Mouse (Mus musculus) midbrain, embryonic 13.5 days (tissue): ENCODE measurements around the gene Vps29. TPM values are rescaled to one million over a fixed set of nuclear protein-coding genes. Genes with fewer than 3 reads are reported as not detected.

Source experiments
- ATAC-seq: fragments of 200-750 bp; cut with Nextera tagmentation; 2 replicates; pipeline ENCODE4 v1.8.0; 2017; ENCODE audit warnings: mild to moderate bottlenecking, moderate TSS enrichment, moderate library complexity
- H3K27ac ChIP-seq: fragments of 300-500 bp; sonication (generic); 2 replicates; pipeline ENCODE4 v1.5.1; 2015; ENCODE audit warnings: inconsistent platforms, mild to moderate bottlenecking, moderate library complexity
- H3K27me3 ChIP-seq: fragments of 300-500 bp; sonication (generic); 2 replicates; pipeline ENCODE4 v1.6.1; 2015; ENCODE audit warnings: mild to moderate bottlenecking, inconsistent platforms
- H3K36me3 ChIP-seq: fragments of 300-500 bp; sonication (generic); 2 replicates; pipeline ENCODE4 v1.6.1; 2015; ENCODE audit warnings: mild to moderate bottlenecking, inconsistent platforms
- H3K4me1 ChIP-seq: fragments of 300-500 bp; sonication (generic); replicated peaks from 2 replicates; pipeline ENCODE4 v1.6.1; 2015; ENCODE audit warnings: inconsistent platforms
- H3K4me2 ChIP-seq: fragments of 300-500 bp; sonication (generic); replicated peaks from 2 replicates; pipeline ENCODE4 v1.6.1; 2015; ENCODE audit warnings: moderate library complexity, mild to moderate bottlenecking, inconsistent platforms
- H3K4me3 ChIP-seq: fragments of 300-500 bp; sonication (generic); replicated peaks from 2 replicates; pipeline ENCODE4 v1.5.1; 2015; ENCODE audit warnings: mild to moderate bottlenecking, inconsistent platforms
- H3K9ac ChIP-seq: fragments of 300-500 bp; sonication (generic); replicated peaks from 2 replicates; pipeline ENCODE4 v1.6.1; 2015; ENCODE audit warnings: mild to moderate bottlenecking, inconsistent platforms
- H3K9me3 ChIP-seq: fragments of 300-500 bp; sonication (generic); 2 replicates; pipeline ENCODE4 v1.6.1; 2016; ENCODE audit warnings: mild to moderate bottlenecking, inconsistent platforms
- whole genome bisulfite sequencing: fragments of 180-500 bp; shearing (Covaris S2); methylation state at CpG from one replicate; pipeline ENCODE4 v1.1.7; 2015; 5-methylcytosine and 5-hydroxymethylcytosine counted together
- polyA plus RNA-seq: library from polyadenylated mRNA; unstranded; fragments of >200 nt; fragmentation: Nextera tagmentation; extraction: Ambion mirVana; gene quantifications from 2 replicates; pipeline ENCODE4 v1.2.1, GENCODE M21; 2015

Gene Vps29
- polyA plus RNA-seq, 1 experiment from 2014 or later, result 269 TPM

DNA sequence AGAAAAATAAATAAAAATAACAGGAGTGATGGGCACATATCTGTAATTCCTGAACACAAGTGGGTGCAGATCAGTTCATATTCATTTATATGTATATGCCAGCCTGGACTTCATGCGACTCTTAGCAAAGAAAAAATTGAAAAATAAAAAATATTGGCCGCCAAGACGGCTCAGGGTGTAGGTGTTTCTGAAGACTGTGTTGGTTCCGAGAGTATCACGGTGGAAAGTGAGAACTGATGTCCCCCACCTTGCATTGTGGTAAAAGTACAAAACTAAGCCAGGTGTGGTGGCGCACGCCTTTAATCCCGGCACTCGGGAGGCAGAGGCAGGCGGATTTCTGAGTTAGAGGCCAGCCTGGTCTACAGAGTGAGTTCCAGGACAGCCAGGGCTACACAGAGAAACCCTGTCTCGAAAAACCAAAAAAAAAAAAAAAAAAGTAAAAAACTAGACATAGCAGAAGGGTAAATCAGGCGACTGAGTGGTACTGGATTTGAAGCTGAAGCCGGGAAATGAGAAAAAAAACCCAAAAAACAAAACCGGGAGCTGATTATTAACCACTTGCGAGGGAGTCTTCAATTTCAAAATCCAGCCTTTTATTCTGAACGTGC, 37.1 kb downstream of the Vps29 start:
- Histone ChIP-seq H3K4me2 (peak overlapping the region; percentile 25; the same call in 1 of the 2 replicates), H3K9ac (no peak overlapping the region), H3K27me3 (no peaks in the 10 kb centered on the region), H3K36me3 (0 out of 2 replicates have a peak, but pooled peaks cover 3% of the 10 kb centered on the region), H3K4me1 (peaks cover 14% of the 10 kb centered on the region), H3K9me3 (no peaks in the 10 kb centered on the region), H3K4me3 (peak overlapping the region; percentile 82), H3K27ac (0 out of 2 replicates have a peak overlapping the region, but pooled peaks have one; percentile 4)
- ATAC-seq, result peak; percentile 61
- WGBS, result 53% methylated on average over 16 of the region's 16 CpGs

DNA sequence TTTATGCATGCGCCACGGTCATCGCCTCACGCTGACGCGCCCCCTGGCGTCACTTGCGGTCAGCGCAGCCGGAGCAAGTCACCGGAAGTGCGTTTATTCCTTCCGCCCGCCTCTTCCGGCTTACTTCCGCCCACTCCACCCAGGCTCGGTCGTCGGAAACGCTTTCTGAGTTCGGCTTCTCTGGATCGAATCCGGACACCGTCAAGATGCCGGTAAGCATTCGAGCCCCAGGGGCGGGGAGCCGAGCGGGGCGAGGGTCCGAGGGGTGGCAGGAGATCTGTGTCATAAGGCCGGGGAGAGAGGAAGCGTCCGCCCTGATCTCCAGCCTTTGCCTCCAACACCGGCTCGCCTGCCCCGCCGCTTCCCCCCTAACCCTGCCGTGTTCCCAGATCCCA, 37.6 kb downstream of the Vps29 start, which contains the start of gene Arpc3:
Gene Arpc3, plus strand, starts transcription at position 93 of the 395 bp plus-strand sequence.
- peak within 1 kb of the TSS; percentile 40; the same call in 1 of the 2 replicates for H3K27ac ChIP-seq
- WGBS, result under 1% methylated on average over 39 of the region's 39 CpGs
- ATAC-seq, result peak; percentile 91

DNA sequence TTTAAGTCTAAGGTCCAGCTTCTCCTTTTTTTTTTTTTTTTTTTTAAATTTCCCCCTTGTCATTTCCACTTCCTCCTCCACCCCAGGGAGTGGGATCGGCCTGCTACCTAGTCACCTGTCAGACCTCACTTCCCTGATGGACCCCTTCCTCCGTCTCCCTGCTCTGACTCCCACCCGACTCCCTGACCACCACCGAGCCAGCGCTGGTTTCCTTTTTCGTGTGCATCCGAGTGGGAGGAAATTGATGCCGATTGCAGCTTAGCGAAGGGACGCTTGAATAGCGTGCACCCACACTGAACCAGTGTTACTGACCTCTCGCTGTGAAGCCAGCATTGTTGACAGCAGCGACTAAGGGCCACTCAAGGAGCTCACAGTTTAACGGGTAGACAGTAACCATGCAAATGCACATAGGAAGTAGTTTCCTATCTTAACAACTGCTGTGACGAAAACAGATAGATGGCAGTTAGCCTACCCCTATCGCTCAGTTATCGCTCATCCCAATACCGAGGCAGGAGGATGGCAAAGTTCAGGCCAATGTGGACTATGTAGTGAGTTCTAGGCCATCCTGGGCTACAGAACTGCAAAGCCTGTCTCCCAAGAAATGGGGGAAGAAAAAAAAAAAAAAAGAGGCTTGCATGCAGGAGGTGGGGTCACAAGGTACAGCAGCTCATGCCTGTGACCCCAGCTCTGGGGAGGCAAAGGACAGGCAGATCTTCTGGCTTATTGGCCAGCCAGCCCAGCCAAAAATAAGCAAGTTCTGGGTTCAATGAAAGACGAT, 38.2 kb downstream of the Vps29 start:
- H3K4me1 ChIP-seq, result peaks cover 14% of the 10 kb centered on the region
- 17% methylated on average over 19 of the region's 19 CpGs for WGBS
- peak; percentile 53 for ATAC-seq
- H3K4me3 ChIP-seq, result peak overlapping the region; percentile 82
- peak overlapping the region; percentile 86 for H3K9ac ChIP-seq
- peak overlapping the region; percentile 70 for H3K4me2 ChIP-seq
- H3K27me3 ChIP-seq, result no peaks in the 10 kb centered on the region
- H3K9me3 ChIP-seq, result no peaks in the 10 kb centered on the region
- H3K27ac ChIP-seq, result peak overlapping the region; percentile 40; the same call in 1 of the 2 replicates
- H3K36me3 ChIP-seq, result peaks cover 14% of the 10 kb centered on the region

More for the DNA sequence above, 37.6 kb downstream of the Vps29 start, which contains the start of gene Arpc3:
- H3K9ac ChIP-seq, result peak within 1 kb of the TSS; percentile 86
- peaks cover 14% of the 10 kb centered on the region for H3K4me1 ChIP-seq
- H3K9me3 ChIP-seq, result no peaks in the 10 kb centered on the region
- peaks cover 8% of the 10 kb centered on the region for H3K36me3 ChIP-seq
- no peaks in the 10 kb centered on the region for H3K27me3 ChIP-seq
- H3K4me2 ChIP-seq, result peak within 1 kb of the TSS; percentile 70
- H3K4me3 ChIP-seq, result peak within 1 kb of the TSS; percentile 82

DNA sequence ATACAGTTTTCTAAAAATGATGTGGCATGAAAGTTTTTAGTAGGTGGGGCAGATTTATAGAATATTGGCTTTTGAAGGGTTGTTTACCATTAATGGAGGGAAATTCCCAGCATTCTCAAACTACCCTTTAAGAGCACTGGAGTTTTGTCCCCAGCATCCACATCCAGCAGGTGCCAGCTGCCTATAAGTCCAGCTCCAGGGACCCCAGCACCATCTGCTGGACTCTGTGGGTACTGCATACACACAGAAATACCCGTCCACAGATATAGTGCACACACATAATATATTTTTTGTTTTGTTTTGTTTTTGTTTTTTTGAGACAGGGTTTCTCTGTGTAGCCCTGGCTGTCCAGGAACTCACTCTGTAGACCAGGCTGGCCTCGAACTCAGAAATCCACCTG, 39.7 kb downstream of the Vps29 start:
- H3K36me3 ChIP-seq, result peaks cover 24% of the 10 kb centered on the region
- peaks cover 14% of the 10 kb centered on the region for H3K4me1 ChIP-seq
- no peaks in the 10 kb centered on the region for H3K9me3 ChIP-seq
- no peak overlapping the region for H3K4me2 ChIP-seq
- H3K27me3 ChIP-seq, result no peaks in the 10 kb centered on the region
- 45% methylated on average over 2 of the region's 2 CpGs for WGBS
- H3K27ac ChIP-seq, result no peak overlapping the region
- H3K9ac ChIP-seq, result no peak overlapping the region
- ATAC-seq, result no peak
- no peak overlapping the region for H3K4me3 ChIP-seq

DNA sequence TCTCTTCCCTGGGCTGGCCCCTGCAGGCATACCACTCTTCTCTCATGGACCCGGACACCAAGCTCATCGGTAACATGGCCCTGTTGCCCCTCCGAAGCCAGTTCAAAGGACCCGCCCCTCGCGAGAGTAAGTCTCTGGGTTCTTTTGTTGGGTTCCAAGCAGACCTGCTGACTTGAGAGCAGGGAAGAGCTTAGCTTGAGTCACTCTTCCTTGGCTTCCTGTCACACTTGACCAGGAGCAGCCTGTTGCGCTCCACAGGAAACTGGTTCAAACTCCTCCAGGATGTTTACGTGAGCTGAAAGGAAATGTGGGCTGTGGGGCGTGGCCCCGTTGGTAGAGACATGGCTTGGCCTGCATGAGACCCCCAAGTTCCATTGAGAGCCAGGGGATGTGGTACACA, 42.6 kb downstream of the Vps29 start:
- WGBS, result 92% methylated on average over 10 of the region's 10 CpGs
- no peak overlapping the region for H3K9ac ChIP-seq

DNA sequence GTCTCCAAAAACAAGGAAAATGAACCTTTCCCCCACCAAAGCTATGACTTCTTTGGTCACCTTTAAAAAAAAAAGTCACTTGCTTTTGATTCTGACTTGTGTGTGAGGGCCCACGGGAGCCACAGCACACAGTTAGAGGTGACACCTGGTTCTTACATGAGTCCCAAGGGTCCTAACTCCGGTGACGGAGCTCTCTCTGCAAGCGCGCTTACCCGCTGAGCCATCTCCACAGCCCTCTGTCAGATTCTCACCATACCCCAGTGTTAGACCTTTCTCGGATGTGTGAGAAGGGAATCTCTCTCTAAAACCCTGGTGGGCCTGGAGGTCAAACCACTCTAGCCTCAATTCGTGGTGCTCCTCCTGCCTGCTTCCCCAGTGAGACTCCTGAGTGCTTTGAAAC, 43.3 kb downstream of the Vps29 start:
- no peak overlapping the region for H3K27ac ChIP-seq
- peaks cover 16% of the 10 kb centered on the region for H3K4me1 ChIP-seq
- no peaks in the 10 kb centered on the region for H3K27me3 ChIP-seq
- no peak overlapping the region for H3K4me2 ChIP-seq
- 94% methylated on average over 8 of the region's 8 CpGs for WGBS
- H3K4me3 ChIP-seq, result no peak overlapping the region
- peaks cover 52% of the 10 kb centered on the region for H3K36me3 ChIP-seq
- no peaks in the 10 kb centered on the region for H3K9me3 ChIP-seq
- H3K9ac ChIP-seq, result no peak overlapping the region
- ATAC-seq, result no peak

More for the DNA sequence above, 42.6 kb downstream of the Vps29 start:
- H3K4me3 ChIP-seq, result no peak overlapping the region
- no peaks in the 10 kb centered on the region for H3K27me3 ChIP-seq
- H3K27ac ChIP-seq, result no peak overlapping the region
- no peaks in the 10 kb centered on the region for H3K9me3 ChIP-seq
- no peak for ATAC-seq
- H3K36me3 ChIP-seq, result peaks cover 45% of the 10 kb centered on the region
- H3K4me1 ChIP-seq, result peaks cover 18% of the 10 kb centered on the region
- no peak overlapping the region for H3K4me2 ChIP-seq

DNA sequence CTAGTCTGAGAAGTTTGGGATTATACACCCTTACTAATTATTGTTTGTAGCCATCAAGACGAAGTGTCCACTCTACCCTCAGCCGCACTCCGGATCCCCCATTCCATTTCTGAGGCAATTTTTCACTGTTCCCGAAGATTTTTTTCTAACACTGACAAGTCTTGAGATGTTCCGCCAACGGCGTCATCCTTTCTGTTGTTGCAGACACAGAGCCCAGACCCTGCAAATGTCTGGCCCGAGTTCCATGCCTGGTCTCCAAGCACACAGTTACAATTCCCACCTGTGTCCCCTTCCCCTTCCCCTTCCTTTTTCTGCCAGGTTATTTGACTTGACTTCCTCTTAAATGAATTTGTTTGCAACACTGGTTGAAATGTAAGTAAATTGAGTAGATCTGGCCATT, 45.7 kb downstream of the Vps29 start:
- Histone ChIP-seq H3K36me3 (peaks cover 72% of the 10 kb centered on the region), H3K9me3 (no peaks in the 10 kb centered on the region), H3K4me2 (no peak overlapping the region), H3K9ac (no peak overlapping the region), H3K27me3 (no peaks in the 10 kb centered on the region), H3K4me1 (0 out of 2 replicates have a peak, but pooled peaks cover 4% of the 10 kb centered on the region), H3K4me3 (no peak overlapping the region), H3K27ac (no peak overlapping the region)
- 95% methylated on average over 8 of the region's 8 CpGs for WGBS
- no peak for ATAC-seq

DNA sequence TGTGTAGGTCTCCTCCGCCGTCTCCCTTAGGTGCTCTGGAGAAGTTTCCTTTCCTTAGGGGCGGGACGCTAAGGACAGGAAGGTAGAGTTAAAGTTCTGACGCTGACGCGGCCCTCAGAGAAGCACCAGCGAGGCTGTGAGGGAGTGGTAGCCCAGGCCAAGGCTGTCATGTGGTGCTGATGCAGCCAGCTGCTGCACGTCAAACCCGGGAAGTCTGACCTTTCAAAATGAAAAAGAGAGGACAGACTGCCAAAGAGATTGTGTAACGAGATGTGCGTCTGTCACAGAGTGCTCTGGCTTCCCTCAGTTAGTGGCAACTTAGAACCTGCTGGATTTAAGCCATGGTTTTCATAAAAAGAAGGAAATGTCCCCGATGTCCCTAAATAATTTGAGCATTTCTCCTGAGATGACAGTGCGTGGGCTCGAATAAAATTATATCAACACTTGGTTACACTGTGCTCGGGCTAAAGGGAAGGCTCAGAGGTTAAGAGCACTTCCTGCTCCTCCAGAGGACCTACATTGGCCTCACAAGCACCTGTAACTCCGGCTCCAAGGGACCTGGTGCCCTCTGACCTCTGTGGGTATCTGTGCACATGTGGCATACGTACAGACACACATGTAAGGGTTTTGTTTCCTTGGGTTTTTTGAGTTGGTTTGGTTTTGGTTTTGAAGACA, 46.6 kb downstream of the Vps29 start:
- H3K36me3 ChIP-seq, result peaks cover 81% of the 10 kb centered on the region
- no peaks in the 10 kb centered on the region for H3K9me3 ChIP-seq
- ATAC-seq, result no peak
- no peak overlapping the region for H3K4me3 ChIP-seq
- no peaks in the 10 kb centered on the region for H3K27me3 ChIP-seq
- WGBS, result 86% methylated on average over 18 of the region's 18 CpGs
- H3K4me1 ChIP-seq, result 0 out of 2 replicates have a peak, but pooled peaks cover 4% of the 10 kb centered on the region
- H3K27ac ChIP-seq, result no peak overlapping the region
- no peak overlapping the region for H3K4me2 ChIP-seq
- no peak overlapping the region for H3K9ac ChIP-seq

DNA sequence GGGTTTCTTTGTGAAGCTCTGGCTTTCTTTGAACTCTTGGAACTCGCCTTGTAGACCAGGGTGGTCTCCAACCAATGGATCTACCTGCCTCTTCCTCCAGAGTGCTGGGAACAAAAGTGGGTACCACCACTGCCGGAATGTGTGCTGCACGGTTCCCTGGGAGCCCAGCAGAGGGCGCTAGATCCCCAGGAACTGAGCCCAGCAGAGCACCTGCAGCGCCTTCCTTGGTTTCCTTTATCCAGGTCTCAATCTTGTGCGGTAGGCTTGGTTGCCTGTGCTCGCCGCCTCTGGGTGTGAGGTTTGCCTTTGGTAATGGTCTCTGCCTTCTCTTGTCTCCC, 47.1 kb downstream of the Vps29 start:
- H3K4me3 ChIP-seq, result no peak overlapping the region
- H3K4me1 ChIP-seq, result 0 out of 2 replicates have a peak, but pooled peaks cover 4% of the 10 kb centered on the region
- 0 out of 2 replicates have a peak, but pooled peaks have one; percentile 14 for ATAC-seq
- H3K9me3 ChIP-seq, result no peaks in the 10 kb centered on the region
- no peaks in the 10 kb centered on the region for H3K27me3 ChIP-seq
- no peak overlapping the region for H3K9ac ChIP-seq
- 14% methylated on average over 8 of the region's 8 CpGs for WGBS
- no peak overlapping the region for H3K27ac ChIP-seq
- no peak overlapping the region for H3K4me2 ChIP-seq
- peaks cover 86% of the 10 kb centered on the region for H3K36me3 ChIP-seq

DNA sequence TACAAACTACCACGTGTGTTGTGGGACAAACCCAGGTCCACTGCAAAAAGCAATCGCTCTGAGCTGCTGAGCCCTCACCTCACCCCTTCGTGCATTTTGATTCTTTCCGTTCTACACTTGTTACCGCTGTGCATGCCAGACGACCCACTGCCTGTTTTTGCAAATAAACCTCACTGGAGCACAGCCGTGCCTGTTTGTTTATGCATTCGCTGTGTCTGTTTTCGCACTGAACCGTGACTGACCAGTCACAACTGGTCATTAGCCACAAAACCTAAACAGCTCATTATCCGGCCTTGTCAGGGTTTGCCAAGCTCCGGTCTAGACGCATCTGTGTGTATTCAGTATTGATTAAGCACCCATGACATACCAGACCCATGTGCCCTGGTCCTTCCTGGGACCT, 48.0 kb downstream of the Vps29 start:
- Histone ChIP-seq H3K4me3 (no peak overlapping the region), H3K9me3 (0 out of 2 replicates have a peak, but pooled peaks cover 3% of the 10 kb centered on the region), H3K4me2 (no peak overlapping the region), H3K4me1 (0 out of 2 replicates have a peak, but pooled peaks cover 4% of the 10 kb centered on the region), H3K27ac (no peak overlapping the region), H3K9ac (no peak overlapping the region), H3K27me3 (no peaks in the 10 kb centered on the region), H3K36me3 (peaks cover 87% of the 10 kb centered on the region)
- ATAC-seq, result no peak
- 84% methylated on average over 13 of the region's 13 CpGs for WGBS

DNA sequence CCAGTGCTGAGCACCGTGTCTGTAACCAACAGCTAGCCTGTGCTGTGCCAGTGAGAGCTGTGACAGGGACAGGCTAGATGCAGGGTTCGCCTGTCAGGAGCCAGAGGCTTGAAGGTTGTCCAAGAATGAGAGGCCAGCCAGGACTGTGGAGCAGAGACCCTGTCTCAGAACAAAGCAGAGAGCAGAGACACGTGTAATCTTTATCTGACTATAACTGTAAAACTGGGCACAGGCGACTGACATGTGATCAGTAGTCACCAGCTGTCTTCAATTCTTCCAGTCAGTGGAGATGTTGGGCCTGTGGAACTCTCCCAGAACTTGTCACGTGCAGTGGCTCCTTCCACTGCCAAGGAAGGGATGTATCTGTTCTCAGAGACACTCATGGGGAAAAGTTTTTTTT, 48.6 kb downstream of the Vps29 start:
- Histone ChIP-seq H3K27ac (no peak overlapping the region), H3K4me1 (0 out of 2 replicates have a peak, but pooled peaks cover 4% of the 10 kb centered on the region), H3K4me2 (no peak overlapping the region), H3K36me3 (peaks cover 83% of the 10 kb centered on the region), H3K9ac (no peak overlapping the region), H3K4me3 (no peak overlapping the region), H3K9me3 (0 out of 2 replicates have a peak, but pooled peaks cover 3% of the 10 kb centered on the region), H3K27me3 (no peaks in the 10 kb centered on the region)
- 92% methylated on average over 5 of the region's 5 CpGs for WGBS
- ATAC-seq, result no peak

DNA sequence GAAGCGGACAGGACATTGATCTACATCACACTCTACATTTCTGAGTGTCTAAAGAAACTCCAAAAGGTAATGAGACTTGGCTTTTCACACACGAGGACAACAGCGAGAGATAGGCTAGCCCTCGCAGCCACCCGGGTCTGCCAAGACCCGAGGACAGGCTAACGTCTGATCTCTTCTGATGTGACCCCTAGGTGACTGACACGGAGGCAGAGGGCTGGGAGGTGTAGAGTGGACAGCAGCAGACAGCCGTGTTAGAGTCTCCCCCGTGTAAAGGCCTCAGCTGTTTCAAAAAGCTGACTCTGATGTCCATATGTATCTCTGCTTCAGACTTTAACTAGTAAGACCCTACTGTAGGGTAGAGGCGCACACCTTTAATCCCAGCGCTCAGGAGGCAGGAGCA, 49.2 kb downstream of the Vps29 start:
- H3K4me3 ChIP-seq, result no peak overlapping the region
- H3K9me3 ChIP-seq, result 0 out of 2 replicates have a peak, but pooled peaks cover 3% of the 10 kb centered on the region
- H3K27ac ChIP-seq, result no peak overlapping the region
- H3K4me2 ChIP-seq, result no peak overlapping the region
- H3K4me1 ChIP-seq, result 0 out of 2 replicates have a peak, but pooled peaks cover 4% of the 10 kb centered on the region
- no peak for ATAC-seq
- peaks cover 78% of the 10 kb centered on the region for H3K36me3 ChIP-seq
- 92% methylated on average over 12 of the region's 12 CpGs for WGBS
- H3K9ac ChIP-seq, result no peak overlapping the region
- no peaks in the 10 kb centered on the region for H3K27me3 ChIP-seq
